Mouse (Mus musculus) duodenum, adult 2 months (tissue): ENCODE data around the gene Rptor. TPM values are rescaled to one million over a fixed set of nuclear protein-coding genes. Genes with fewer than 3 reads are reported as not detected.

Experiments used
- polyA plus RNA-seq: library from polyadenylated mRNA; depleted of rRNA; stranded (reverse); fragments of >200 nt; gene quantifications from 2 replicates; pipeline ENCODE4 v1.2.3, GENCODE M21; 2012; ENCODE audit warnings: low replicate concordance; rRNA removed

Gene Rptor
- 20.5 and 24.1 TPM in 2 replicates for polyA plus RNA-seq

GRCm38 (mm10) chr11:119602763-119603526, at the start of gene Rptor:
Gene Rptor (plus strand): TSS chr11:119602905.

GRCm38 (mm10) chr11:119913291-119913934, 310.7 kb downstream of the Rptor start, which contains the start of gene Chmp6:
Gene Chmp6 (plus strand): TSS chr11:119913441.

GRCm38 (mm10) chr11:119942727-119943427, 340.2 kb downstream of the Rptor start, which contains the start of gene Baiap2:
Gene Baiap2 (plus strand): TSS chr11:119942763.

Other genes starting within 250 kb of the Rptor start
- 13.0 and 22.7 TPM in 2 replicates for gene Sgsh, start 247.4 kb upstream of the Rptor start, polyA plus RNA-seq
- gene Slc26a11, start 247.3 kb upstream of the Rptor start, polyA plus RNA-seq: 9.8 and 13.4 TPM in 2 replicates
- gene Rnf213, start 209.8 kb upstream of the Rptor start, polyA plus RNA-seq: 7.4 and 9.7 TPM in 2 replicates
- gene Endov, start 111.6 kb upstream of the Rptor start, polyA plus RNA-seq: 15.3 and 19.9 TPM in 2 replicates
- 0.96 and 1.7 TPM in 2 replicates for gene Nptx1, start 55.2 kb upstream of the Rptor start, polyA plus RNA-seq